Mouse (Mus musculus): ENCODE measurements at regions not wholly inside any gene's neighbourhood (a gene's known extent, or its start where the extent isn't known, plus 50 kb on each side); places are given as distances from the start of the nearest gene placed in this dataset.

GRCm38 (mm10) chr9:86961663-86962062, 53.7 kb upstream of the Ripply2 start:
- WGBS, result 63% methylated on average over 3 of the region's 3 CpGs
- Histone ChIP-seq H3K36me3 (ENCODE audit: control insufficient read depth, insufficient read depth, low read length) (no peaks in the 10 kb centered on the region), H3K27me3 (ENCODE audit: control insufficient read depth, insufficient read depth, low read length) (no peaks in the 10 kb centered on the region), H3K27ac (replicated peaks; ENCODE audit: low read depth, low read length) (no peak overlapping the region), H3K9ac (ENCODE audit: low read depth, low read length, severe bottlenecking) (no peak overlapping the region), H3K4me1 (ENCODE audit: control insufficient read depth, insufficient read depth, low read length) (peaks cover 3% of the 10 kb centered on the region; the same call in 1 of the 2 replicates), H3K4me2 (replicated peaks; ENCODE audit: low read depth, low read length, severe bottlenecking) (no peak overlapping the region), H3K4me3 (replicated peaks; ENCODE audit: low read length) (no peak overlapping the region), H3K9me3 (ENCODE audit: control insufficient read depth, low read length) (no peaks in the 10 kb centered on the region)
- no peak for TF ChIP-seq POLR2A (IDR thresholded peaks at IDR 0.05; ENCODE audit: borderline replicate concordance, extremely low read depth, insufficient read depth, insufficient read length)
- peak; percentile 55 for DNase-seq (ENCODE audit: low spot score)
- 0 out of 2 replicates have a peak, but pooled peaks have one; percentile 37 for ATAC-seq (ENCODE audit: low FRiP score, low read depth)

- no peak for ATAC-seq (ENCODE audit: low FRiP score, low read depth)
- no peaks in the 10 kb centered on the region for H3K27me3 ChIP-seq (ENCODE audit: control insufficient read depth, insufficient read depth, low read length)
Measured at GRCm38 (mm10) chr9:86957076-86957475, 58.3 kb upstream of the Ripply2 start.

GRCm38 (mm10) chr9:86955720-86956119, 59.6 kb upstream of the Ripply2 start:
- H3K9ac ChIP-seq (ENCODE audit: low read depth, low read length, severe bottlenecking), result no peak overlapping the region
- H3K4me2 ChIP-seq (replicated peaks; ENCODE audit: low read depth, low read length, severe bottlenecking), result no peak overlapping the region
- H3K36me3 ChIP-seq (ENCODE audit: control insufficient read depth, insufficient read depth, low read length), result no peaks in the 10 kb centered on the region
- ATAC-seq (ENCODE audit: low FRiP score, low read depth) (no peak), DNase-seq (ENCODE audit: low spot score) (no peak)
- H3K27ac ChIP-seq (replicated peaks; ENCODE audit: low read depth, low read length), result no peak overlapping the region
- no peak overlapping the region for H3K4me3 ChIP-seq (replicated peaks; ENCODE audit: low read length)
- no peaks in the 10 kb centered on the region for H3K27me3 ChIP-seq (ENCODE audit: control insufficient read depth, insufficient read depth, low read length)
- TF ChIP-seq POLR2A (IDR thresholded peaks at IDR 0.05; ENCODE audit: borderline replicate concordance, extremely low read depth, insufficient read depth, insufficient read length), result no peak
- H3K9me3 ChIP-seq (ENCODE audit: control insufficient read depth, low read length), result no peaks in the 10 kb centered on the region
- 91% methylated on average over 3 of the region's 3 CpGs for WGBS
- H3K4me1 ChIP-seq (ENCODE audit: control insufficient read depth, insufficient read depth, low read length), result no peaks in the 10 kb centered on the region

More at GRCm38 (mm10) chr9:86957076-86957475, 58.3 kb upstream of the Ripply2 start:
- Histone ChIP-seq H3K9ac (ENCODE audit: low read depth, low read length, severe bottlenecking) (no peak overlapping the region), H3K36me3 (ENCODE audit: control insufficient read depth, insufficient read depth, low read length) (no peaks in the 10 kb centered on the region), H3K9me3 (ENCODE audit: control insufficient read depth, low read length) (no peaks in the 10 kb centered on the region), H3K4me3 (replicated peaks; ENCODE audit: low read length) (no peak overlapping the region), H3K4me2 (replicated peaks; ENCODE audit: low read depth, low read length, severe bottlenecking) (no peak overlapping the region), H3K27ac (replicated peaks; ENCODE audit: low read depth, low read length) (no peak overlapping the region), H3K4me1 (ENCODE audit: control insufficient read depth, insufficient read depth, low read length) (peaks cover 3% of the 10 kb centered on the region; the same call in 1 of the 2 replicates)
- TF ChIP-seq POLR2A (IDR thresholded peaks at IDR 0.05; ENCODE audit: borderline replicate concordance, extremely low read depth, insufficient read depth, insufficient read length), result no peak
- 88% methylated on average over 1 of the region's 1 CpGs for WGBS
- DNase-seq (ENCODE audit: low spot score), result no peak

GRCm38 (mm10) chr9:86951958-86952509, 63.3 kb upstream of the Ripply2 start:
- WGBS, result 38% methylated on average over 11 of the region's 11 CpGs

GRCm38 (mm10) chr9:86949885-86950284, 65.5 kb upstream of the Ripply2 start:
- Histone ChIP-seq H3K27me3 (ENCODE audit: control insufficient read depth, insufficient read depth, low read length) (no peaks in the 10 kb centered on the region), H3K36me3 (ENCODE audit: control insufficient read depth, insufficient read depth, low read length) (no peaks in the 10 kb centered on the region), H3K27ac (replicated peaks; ENCODE audit: low read depth, low read length) (no peak overlapping the region), H3K9ac (ENCODE audit: low read depth, low read length, severe bottlenecking) (no peak overlapping the region), H3K4me2 (replicated peaks; ENCODE audit: low read depth, low read length, severe bottlenecking) (no peak overlapping the region), H3K4me1 (ENCODE audit: control insufficient read depth, insufficient read depth, low read length) (no peaks in the 10 kb centered on the region), H3K9me3 (ENCODE audit: control insufficient read depth, low read length) (no peaks in the 10 kb centered on the region), H3K4me3 (replicated peaks; ENCODE audit: low read length) (no peak overlapping the region)
- no peak for TF ChIP-seq POLR2A (IDR thresholded peaks at IDR 0.05; ENCODE audit: borderline replicate concordance, extremely low read depth, insufficient read depth, insufficient read length)
- WGBS, result 10% methylated on average over 1 of the region's 1 CpGs
- DNase-seq (ENCODE audit: low spot score), result no peak
- no peak for ATAC-seq (ENCODE audit: low FRiP score, low read depth)

More at GRCm38 (mm10) chr9:86951958-86952509, 63.3 kb upstream of the Ripply2 start:
- TF ChIP-seq POLR2A (IDR thresholded peaks at IDR 0.05; ENCODE audit: borderline replicate concordance, extremely low read depth, insufficient read depth, insufficient read length), result no peak
- Histone ChIP-seq H3K36me3 (ENCODE audit: control insufficient read depth, insufficient read depth, low read length) (no peaks in the 10 kb centered on the region), H3K4me1 (ENCODE audit: control insufficient read depth, insufficient read depth, low read length) (no peaks in the 10 kb centered on the region), H3K27me3 (ENCODE audit: control insufficient read depth, insufficient read depth, low read length) (no peaks in the 10 kb centered on the region), H3K4me3 (replicated peaks; ENCODE audit: low read length) (no peak overlapping the region), H3K27ac (replicated peaks; ENCODE audit: low read depth, low read length) (no peak overlapping the region), H3K9me3 (ENCODE audit: control insufficient read depth, low read length) (no peaks in the 10 kb centered on the region), H3K9ac (ENCODE audit: low read depth, low read length, severe bottlenecking) (no peak overlapping the region), H3K4me2 (replicated peaks; ENCODE audit: low read depth, low read length, severe bottlenecking) (no peak overlapping the region)
- ATAC-seq (ENCODE audit: low FRiP score, low read depth), result peak; percentile 71; the same call in 1 of the 2 replicates
- peak; percentile 62 for DNase-seq (ENCODE audit: low spot score)
